Mouse (Mus musculus) heart, postnatal 0 days (tissue): ENCODE results near the gene Mxra7. TPM values are rescaled to one million over a fixed set of nuclear protein-coding genes. Genes with fewer than 3 reads are reported as not detected.

Source experiments
- ATAC-seq: fragments of 200-750 bp; cut with Nextera tagmentation; 2 replicates; pipeline ENCODE4 v1.8.0; 2017; ENCODE audit warnings: low read depth, moderate number of reproducible peaks, moderate library complexity; ENCODE audit not compliant: insufficient read depth
- DNase-seq: peaks from one replicate; pipeline ENCODE4 v3.0.0-alpha.2; 2016; ENCODE audit warnings: low spot score
- H3K27ac ChIP-seq: fragments of 300-500 bp; sonication (generic); 2 replicates; pipeline ENCODE4 v1.5.1; 2014; ENCODE audit warnings: low read depth, mild to moderate bottlenecking
- H3K27me3 ChIP-seq: fragments of 300-500 bp; sonication (generic); 2 replicates; pipeline ENCODE4 v1.6.1; 2014; ENCODE audit warnings: low read length, mixed read lengths; ENCODE audit not compliant: control insufficient read depth, insufficient read depth
- H3K36me3 ChIP-seq: fragments of 300-500 bp; sonication (generic); replicated peaks from 2 replicates; pipeline ENCODE4 v1.6.1; 2014; ENCODE audit warnings: low read length, mixed read lengths; ENCODE audit not compliant: control insufficient read depth, insufficient read depth
- H3K4me1 ChIP-seq: fragments of 300-500 bp; sonication (generic); 2 replicates; pipeline ENCODE4 v1.6.1; 2014; ENCODE audit warnings: antibody characterized with exemption; ENCODE audit not compliant: control insufficient read depth, insufficient read depth
- H3K4me2 ChIP-seq: fragments of 300-500 bp; sonication (generic); 2 replicates; pipeline ENCODE4 v1.6.1; 2014; ENCODE audit warnings: low read depth, mild to moderate bottlenecking, low read length, moderate library complexity
- H3K4me3 ChIP-seq: fragments of 300-500 bp; sonication (generic); 2 replicates; pipeline ENCODE4 v1.5.1; 2014; ENCODE audit warnings: low read depth, low read length
- H3K9ac ChIP-seq: fragments of 300-500 bp; sonication (generic); replicated peaks from 2 replicates; pipeline ENCODE4 v1.6.1; 2014; ENCODE audit warnings: low read depth, low read length, mixed read lengths
- H3K9me3 ChIP-seq: fragments of 300-500 bp; sonication (generic); replicated peaks from 2 replicates; pipeline ENCODE4 v1.6.1; 2016; ENCODE audit warnings: low read length; ENCODE audit not compliant: control insufficient read depth
- CTCF ChIP-seq: IDR thresholded peaks from 2 replicates; pipeline ENCODE4 v1.5.1; 2016; ENCODE audit warnings: antibody characterized with exemption, control low read depth, low read depth
- EP300 ChIP-seq: IDR thresholded peaks from 2 replicates; pipeline ENCODE4 v1.6.1; 2016; ENCODE audit warnings: antibody characterized with exemption, low read depth
- WGBS: fragments of 180-500 bp; shearing (Covaris S2); extraction: QIAGEN DNeasy Blood & Tissue Kit; methylation state at CpG from one replicate; pipeline ENCODE4 v1.1.7; 2014; 5-methylcytosine and 5-hydroxymethylcytosine counted together
- polyA plus RNA-seq: library from polyadenylated mRNA; unstranded; fragments of >200 nt; fragmentation: Nextera tagmentation; extraction: Ambion mirVana; gene quantifications from 2 replicates; pipeline ENCODE4 v1.2.1, GENCODE M21; 2015
- total RNA-seq: library from RNA; depleted of rRNA; stranded (reverse); fragments of >200 nt; gene quantifications from 2 replicates; pipeline ENCODE4 v1.2.3, GENCODE M21; 2014; ENCODE audit warnings: low replicate concordance

Mxra7 gene
- total and polyA plus RNA-seq, 2 experiments from 2014 or later: 6.3 to 21.7 TPM

- Histone ChIP-seq H3K4me3 (no peak overlapping the region), H3K27ac (0 out of 2 replicates have a peak overlapping the region, but pooled peaks have one; percentile 39), H3K27me3 (no peaks in the 10 kb centered on the region), H3K9me3 (no peaks in the 10 kb centered on the region), H3K36me3 (0 out of 2 replicates have a peak, but pooled peaks cover 4% of the 10 kb centered on the region), H3K4me2 (no peak overlapping the region), H3K4me1 (peaks cover 7% of the 10 kb centered on the region; the same call in 1 of the 2 replicates), H3K9ac (no peak overlapping the region)
- TF ChIP-seq CTCF (no peak), EP300 (no peak)
- DNase-seq (peak; percentile 32), ATAC-seq (peak; percentile 24; the same call in 1 of the 2 replicates)
- WGBS: 58% methylated on average over 7 of the region's 7 CpGs
These were observed 20.7 kb downstream of the Mxra7 start for GRCm38 (mm10) chr11:116807116-116807515.

GRCm38 (mm10) chr11:116806136-116807071 is 21.4 kb downstream of the Mxra7 start:
- no peaks in the 10 kb centered on the region for H3K27me3 ChIP-seq
- WGBS: 61% methylated on average over 15 of the region's 15 CpGs
- ATAC-seq (peak; percentile 28; the same call in 1 of the 2 replicates), DNase-seq (peak; percentile 67)
- H3K9ac ChIP-seq: no peak overlapping the region
- 0 out of 2 replicates have a peak, but pooled peaks cover 3% of the 10 kb centered on the region for H3K4me1 ChIP-seq
- H3K27ac ChIP-seq: peak overlapping the region; percentile 65
- H3K4me2 ChIP-seq: no peak overlapping the region
- no peak for TF ChIP-seq EP300
- no peak for TF ChIP-seq CTCF
- no peak overlapping the region for H3K4me3 ChIP-seq
- no peaks in the 10 kb centered on the region for H3K9me3 ChIP-seq
- H3K36me3 ChIP-seq: 0 out of 2 replicates have a peak, but pooled peaks cover 4% of the 10 kb centered on the region

GRCm38 (mm10) chr11:116802709-116803108 is 25.1 kb downstream of the Mxra7 start:
- 76% methylated on average over 5 of the region's 5 CpGs for WGBS
- DNase-seq: no peak
- H3K27me3 ChIP-seq: no peaks in the 10 kb centered on the region
- H3K27ac ChIP-seq: no peak overlapping the region
- TF ChIP-seq CTCF (no peak), EP300 (no peak)
- H3K9me3 ChIP-seq: no peaks in the 10 kb centered on the region
- H3K4me1 ChIP-seq: no peaks in the 10 kb centered on the region; the same call in none of the 2 replicates
- H3K4me3 ChIP-seq: no peak overlapping the region
- no peak overlapping the region for H3K4me2 ChIP-seq
- ATAC-seq: no peak
- H3K9ac ChIP-seq: no peak overlapping the region
- no peaks in the 10 kb centered on the region for H3K36me3 ChIP-seq

GRCm38 (mm10) chr11:116801106-116801505 is 26.7 kb downstream of the Mxra7 start:
- WGBS: 54% methylated on average over 5 of the region's 5 CpGs
- Histone ChIP-seq H3K36me3 (no peaks in the 10 kb centered on the region), H3K27me3 (no peaks in the 10 kb centered on the region), H3K27ac (no peak overlapping the region; the same call in 1 of the 2 replicates), H3K4me1 (no peaks in the 10 kb centered on the region; the same call in none of the 2 replicates), H3K9me3 (no peaks in the 10 kb centered on the region), H3K4me3 (no peak overlapping the region), H3K9ac (no peak overlapping the region), H3K4me2 (no peak overlapping the region)
- ATAC-seq (no peak), DNase-seq (no peak)
- no peak for TF ChIP-seq EP300
- no peak for TF ChIP-seq CTCF

GRCm38 (mm10) chr11:116799364-116799763 is 28.5 kb downstream of the Mxra7 start:
- ATAC-seq (no peak), DNase-seq (no peak)
- TF ChIP-seq CTCF (no peak), EP300 (no peak)

More at GRCm38 (mm10) chr11:116799364-116799763, 28.5 kb downstream of the Mxra7 start:
- Histone ChIP-seq H3K4me1 (no peaks in the 10 kb centered on the region; the same call in none of the 2 replicates), H3K4me2 (no peak overlapping the region), H3K9me3 (no peaks in the 10 kb centered on the region), H3K4me3 (no peak overlapping the region), H3K9ac (no peak overlapping the region), H3K27me3 (no peaks in the 10 kb centered on the region), H3K36me3 (no peaks in the 10 kb centered on the region), H3K27ac (no peak overlapping the region)
- WGBS: 36% methylated on average over 5 of the region's 5 CpGs
